Mouse (Mus musculus) right cerebral cortex, adult 18-20 months (tissue): ENCODE results near the gene Chst11.
A peak's percentile ranks its signal among the peaks of the same experiment; 100 is the strongest.

ENCODE experiments used
- DNase-seq: peaks from one replicate; pipeline ENCODE4 v3.0.0; 2022; ENCODE audit warnings: mixed read lengths

Gene Chst11

DNA sequence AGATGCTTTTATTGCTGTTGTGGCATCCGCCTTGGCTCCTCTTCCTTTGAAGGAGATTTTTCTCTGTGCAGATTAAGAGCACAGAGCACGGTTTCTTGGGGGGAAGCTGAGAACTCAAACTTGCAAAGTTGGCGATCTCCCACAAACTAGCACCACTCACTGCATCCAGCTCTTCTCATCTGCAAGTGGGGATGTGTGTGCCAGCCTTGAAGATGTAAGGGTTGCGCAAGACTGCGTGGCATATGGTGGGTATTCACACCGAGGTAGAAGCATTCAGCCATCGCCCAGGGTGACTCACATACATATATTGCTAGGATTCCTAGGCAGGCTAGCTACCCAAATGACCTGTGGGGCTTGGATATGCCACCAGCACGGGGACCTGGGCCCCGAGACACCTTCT is 52.9 kb downstream of the Chst11 start:
- DNase-seq: peak; percentile 78

DNA sequence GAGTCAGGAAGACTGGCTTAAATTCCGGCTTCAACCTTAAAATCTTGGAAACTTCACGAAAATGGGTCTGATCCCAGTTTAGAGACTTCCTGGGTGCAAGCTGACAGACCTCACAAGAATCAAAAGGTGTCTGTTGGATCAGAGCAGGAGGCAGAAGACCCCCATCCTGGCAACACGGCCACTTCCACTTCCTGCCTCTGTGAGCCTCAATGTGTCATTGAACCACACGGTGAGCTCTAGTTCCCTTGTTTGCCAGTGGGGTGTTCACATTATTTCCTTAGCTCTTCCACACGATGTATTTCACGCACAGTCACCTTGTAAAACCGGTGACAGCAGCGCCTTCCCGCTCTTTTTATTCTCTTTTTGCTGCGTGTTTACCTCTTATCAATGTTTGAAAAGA is 54.1 kb downstream of the Chst11 start:
- no peak for DNase-seq

DNA sequence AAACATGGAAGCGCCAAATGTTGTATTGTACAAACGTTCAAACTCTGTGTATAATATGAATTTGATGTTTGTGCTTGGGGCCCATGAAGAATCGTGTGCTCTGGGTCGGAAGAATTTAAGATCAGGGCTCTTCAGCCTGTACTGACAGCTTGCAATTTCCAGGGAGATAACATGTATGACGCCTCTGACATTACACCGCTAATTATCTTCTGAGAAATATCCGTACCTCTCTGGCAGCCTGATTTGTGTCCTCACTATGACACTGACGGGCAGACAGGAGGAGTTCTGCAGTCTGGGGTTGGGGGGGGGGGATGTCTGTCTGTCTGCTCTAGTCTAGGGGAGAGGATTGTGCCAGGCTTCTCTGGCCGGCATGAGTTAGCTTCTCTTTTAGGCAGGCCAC is 56.6 kb downstream of the Chst11 start:
- DNase-seq: no peak

DNA sequence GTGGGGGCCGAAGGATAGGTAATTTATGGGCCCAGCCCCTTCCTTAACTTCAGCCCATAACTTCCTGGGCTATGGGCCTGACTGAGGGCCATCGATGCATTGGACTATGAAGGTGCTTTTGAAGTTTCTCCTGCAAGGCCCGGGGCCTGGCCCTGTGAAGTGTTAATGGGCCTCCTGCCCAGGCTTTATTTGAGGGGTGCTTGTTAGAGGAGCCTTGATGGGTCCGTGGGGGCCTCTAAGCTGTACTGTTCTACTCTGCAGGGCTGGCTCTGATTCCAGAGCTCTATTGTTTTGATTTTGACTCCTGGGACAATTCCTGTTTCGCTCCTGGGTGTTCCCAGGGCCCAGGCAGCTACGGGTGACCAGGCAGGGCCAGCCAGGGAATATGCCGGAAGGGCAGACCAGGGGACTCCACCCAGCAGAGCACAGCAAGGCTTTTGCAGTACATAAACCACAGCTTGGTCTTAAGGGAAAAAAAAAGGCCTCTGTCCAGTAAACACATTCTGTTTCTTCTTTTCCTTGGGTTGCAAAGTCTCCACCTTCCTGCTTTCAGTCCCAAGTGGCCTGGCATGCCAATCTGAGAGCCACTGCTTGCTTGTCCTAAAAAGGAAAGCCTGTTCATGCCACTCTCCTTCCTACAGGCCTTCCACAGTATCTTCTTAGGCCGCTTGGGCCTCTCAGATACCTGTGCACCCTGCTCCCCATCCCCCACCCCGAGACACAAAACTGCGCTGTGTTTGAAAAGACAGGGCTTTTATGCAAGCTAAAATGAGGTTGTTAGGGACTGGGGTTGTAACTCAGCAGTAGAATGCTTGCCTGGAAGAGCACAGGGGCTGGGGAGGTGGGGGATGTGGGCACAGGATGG is 57.5 kb downstream of the Chst11 start:
- no peak for DNase-seq

DNA sequence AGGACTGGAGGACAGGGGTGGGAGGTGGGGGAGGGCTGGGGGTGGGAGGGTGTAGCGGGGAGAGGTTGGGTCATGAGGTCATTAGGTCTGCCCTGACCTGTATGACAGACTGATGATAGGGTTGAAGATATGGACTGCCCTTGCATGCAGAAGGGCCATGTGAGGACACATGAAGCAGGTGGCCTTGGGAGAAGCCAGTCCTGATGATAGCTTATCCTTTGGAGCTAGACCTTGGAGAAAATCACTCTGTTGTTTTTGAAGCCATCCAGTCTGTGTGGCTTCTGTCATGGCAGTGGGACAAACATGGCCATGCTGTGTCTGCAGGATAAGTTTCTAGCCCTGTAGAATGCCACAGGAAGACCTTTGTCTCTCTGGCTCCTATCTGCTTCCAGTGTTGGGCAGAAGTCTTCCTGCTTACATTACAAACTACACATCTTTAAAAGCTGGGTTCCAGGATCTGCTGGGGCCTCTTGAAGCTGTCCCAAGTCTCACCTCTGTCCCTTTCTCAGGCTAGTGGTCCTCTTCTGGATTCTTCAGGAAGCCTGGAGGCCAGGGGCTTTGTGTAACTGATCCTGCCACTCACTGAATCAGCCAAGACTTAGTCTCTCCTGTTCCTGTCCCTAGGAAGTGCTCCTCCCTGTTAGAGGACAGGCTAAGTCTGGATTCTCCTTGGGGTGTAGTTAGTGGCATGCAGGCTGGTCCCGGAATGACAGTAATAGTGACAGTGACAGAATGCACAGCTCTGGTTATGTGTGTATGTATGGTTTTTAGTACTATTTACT is 58.4 kb downstream of the Chst11 start:
- no peak for DNase-seq

DNA sequence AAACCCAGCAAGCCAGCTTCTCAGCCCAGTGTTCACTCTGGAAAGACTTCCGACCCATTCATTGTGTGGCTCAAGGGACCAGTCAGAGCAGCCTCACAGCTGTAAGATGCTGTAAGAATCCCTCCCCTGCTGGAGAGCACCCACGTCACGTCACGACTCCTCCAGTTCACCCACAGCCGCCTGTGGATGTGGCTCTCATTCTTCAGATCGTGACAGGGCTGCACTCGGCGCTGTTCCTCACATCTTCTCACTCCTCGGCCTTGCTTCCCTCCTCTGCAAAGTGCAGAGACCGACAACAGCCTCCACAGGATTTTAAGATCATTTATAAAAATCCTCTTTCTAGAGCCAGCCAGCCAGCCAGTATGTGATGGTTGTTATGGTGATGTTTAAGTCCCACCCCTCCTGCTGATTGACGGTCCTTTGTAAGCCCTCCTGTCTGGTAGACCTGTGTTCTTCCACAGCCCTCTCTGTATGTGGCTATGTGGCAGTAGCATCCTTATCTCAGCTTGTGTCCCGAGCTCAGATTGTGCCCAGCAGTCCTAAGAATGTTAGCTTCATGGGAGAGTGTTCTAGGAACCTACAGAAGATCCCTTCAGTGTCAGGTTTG is 64.0 kb downstream of the Chst11 start:
- peak; percentile 80 for DNase-seq

DNA sequence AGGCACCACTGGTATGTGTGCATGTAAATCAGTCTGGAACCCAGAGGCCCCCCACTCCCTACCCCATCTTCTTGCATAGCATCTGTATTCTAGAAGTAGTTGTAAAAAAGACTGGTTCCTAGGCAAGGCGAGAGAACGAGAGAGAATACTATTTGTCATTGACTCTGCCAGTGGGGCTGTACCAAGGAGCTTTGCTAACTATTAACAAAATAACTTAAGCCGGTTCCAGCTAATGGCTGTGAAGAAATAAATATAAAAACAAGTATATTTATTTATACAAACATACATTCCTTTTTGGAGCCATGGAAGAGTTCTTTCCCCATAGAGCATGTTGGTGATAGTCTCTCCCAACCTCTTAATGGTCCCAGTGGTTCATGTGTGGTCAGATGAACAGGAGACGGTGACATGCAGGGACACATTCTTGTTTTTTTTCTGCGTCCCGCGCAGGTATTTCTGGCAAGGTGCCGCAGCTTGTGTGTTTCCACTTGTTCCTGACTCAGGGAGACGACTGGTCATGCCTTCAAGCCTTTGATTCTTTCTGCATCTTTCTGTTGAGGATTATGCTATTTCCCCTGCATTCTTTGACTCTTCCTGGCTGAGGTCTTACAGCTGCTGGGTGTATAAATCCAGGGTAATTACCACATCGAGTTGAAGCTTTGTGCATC is 68.7 kb downstream of the Chst11 start:
- DNase-seq: no peak

DNA sequence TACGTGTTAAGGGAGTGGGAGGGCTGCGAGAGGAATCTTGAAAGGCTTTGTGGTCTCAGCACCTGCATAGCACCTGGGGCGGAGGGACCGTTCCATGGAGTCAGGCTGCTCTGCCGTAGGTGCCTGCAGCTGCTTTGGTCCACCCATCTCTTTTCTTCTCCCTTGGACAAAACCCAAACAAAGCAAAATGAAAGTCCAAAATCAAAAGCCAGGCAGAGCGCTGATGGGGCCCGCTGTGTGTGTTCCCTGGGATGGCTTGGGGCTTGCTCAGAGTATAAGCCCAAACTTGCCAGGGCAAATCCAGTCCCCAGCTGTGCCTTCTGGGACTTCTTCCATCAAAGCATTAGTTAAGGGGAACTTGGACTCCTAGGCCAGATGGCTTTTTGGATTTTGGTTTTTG is 71.0 kb downstream of the Chst11 start:
- DNase-seq: no peak

DNA sequence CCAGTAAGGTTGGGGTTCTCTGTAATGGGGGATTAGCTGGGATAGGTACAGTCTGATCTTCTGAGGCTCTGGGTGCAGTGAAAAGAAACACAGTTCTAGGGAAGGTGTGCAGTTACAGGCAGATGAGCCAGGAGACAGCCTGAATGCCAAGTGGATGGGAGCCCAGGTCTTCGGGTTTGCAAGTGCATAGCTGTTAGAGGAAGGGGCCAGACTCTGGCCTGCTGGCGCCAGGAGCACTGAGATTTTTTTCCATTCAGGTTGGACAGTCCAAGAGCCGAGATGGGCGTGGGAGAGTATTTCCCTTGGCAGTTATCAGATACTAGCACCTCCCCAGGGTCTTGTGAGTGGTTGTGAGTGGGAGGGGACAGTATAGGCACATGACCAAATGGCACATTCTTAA is 71.6 kb downstream of the Chst11 start:
- DNase-seq: no peak

DNA sequence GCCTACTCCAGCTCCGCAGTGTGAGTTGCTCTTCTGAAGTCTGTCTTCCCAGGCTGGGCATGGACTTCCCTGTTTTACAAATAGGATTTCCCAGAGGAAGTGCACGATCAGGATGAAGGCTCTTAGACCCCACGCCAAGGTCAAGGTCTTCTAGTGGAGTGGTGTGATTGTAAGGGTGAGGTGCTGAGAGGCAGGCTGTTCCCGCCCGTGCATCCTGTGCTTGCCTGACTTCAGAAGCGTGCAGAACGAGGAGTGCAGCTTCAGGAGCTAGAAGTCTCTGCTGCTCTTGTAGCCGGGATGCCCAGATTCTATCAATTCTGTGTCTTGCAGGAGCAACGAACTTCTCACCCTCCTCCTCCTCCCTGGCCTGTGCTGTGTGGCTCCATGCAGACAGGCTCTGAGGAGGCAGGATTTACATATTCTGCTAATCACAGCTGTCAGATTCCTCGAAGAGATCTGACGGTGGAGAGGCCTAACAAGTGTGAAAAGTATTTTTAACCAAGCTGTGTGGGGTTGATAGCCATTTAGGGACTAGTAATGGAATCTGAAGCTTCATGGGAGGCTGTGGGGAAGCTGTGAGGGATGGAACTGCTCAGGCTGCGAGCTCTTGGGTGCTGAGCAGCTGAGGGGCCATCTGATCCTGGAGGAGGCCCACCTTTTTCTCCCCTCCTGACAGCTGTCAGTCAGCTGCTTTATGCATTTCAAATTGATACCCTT is 74.9 kb downstream of the Chst11 start:
- peak; percentile 60 for DNase-seq

DNA sequence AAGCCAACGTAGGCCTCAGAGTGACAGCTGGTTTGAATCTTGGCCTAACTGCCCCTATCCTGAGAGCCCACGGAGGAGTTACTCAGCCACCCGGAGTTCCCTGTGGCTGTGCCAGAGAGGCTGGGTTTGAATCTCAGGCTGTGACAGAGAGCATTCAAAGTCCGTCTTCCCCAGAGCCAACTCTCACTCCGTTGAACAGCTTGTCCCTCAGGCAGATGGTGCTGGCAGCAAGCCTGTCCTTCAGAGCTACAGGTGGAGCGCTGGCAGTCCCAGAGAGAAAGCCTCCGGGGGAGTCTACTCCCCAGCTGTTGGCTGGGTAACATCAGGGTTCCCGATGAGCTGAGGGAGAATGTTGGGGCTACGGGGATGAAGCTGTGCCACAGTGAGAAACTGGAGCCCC is 77.0 kb downstream of the Chst11 start:
- DNase-seq: peak; percentile 83

DNA sequence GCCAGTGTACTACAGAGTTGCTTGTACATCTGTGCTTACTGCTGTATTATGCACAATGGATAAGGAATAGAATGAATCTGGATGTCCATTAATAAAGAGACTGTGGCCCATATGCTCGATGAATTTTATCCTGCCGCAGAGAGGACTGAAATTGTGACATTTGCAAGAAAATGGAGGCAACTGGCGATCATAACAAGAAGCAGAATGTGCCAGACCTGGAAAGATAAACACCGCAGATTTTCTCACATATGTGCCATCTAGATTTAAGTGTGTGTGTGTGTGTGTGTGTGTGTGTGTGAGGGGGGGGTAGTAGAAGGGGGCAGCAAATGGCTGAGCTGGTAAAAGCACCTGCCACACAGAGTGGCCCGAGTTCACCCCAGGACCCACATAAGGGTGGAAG is 79.5 kb downstream of the Chst11 start:
- DNase-seq: no peak

DNA sequence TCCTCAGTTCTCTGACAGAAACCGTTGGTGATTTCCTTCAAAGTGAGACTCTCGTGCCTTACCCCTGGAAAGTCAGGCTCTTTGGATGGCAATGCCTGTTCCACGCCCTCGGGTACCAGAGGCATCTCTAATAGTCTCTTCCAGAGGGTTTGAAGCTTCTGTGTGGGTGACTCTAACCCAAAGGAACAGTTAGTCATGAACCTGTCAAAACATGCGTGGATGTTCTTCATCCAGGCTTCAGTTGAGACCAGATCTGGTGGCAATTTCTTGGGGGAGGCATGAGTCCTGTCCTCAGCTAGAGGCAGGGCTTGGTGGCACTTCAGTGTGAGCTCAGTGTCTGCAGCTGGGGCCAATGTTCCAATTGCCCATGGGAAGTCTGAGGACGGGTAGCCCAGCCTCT is 80.9 kb downstream of the Chst11 start:
- DNase-seq: no peak

DNA sequence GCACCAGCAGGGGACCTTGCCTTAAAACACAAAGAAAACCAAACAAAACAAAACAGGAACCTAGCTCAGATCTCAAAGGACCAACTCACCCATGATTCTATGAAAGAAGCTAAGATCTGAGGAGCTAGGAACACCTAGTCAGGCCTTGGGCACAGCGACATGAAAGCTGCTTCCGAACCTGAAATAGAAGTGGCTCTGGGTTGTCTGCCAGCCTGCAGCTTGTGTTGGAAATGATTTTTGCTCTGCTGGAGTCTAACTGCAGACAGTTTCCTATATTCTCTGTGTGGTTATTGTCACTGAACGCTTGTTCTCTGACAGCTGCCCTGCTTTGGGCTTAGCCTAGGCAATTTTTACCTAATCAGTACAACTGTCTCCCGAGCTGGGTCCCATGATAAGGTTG is 82.0 kb downstream of the Chst11 start:
- no peak for DNase-seq

DNA sequence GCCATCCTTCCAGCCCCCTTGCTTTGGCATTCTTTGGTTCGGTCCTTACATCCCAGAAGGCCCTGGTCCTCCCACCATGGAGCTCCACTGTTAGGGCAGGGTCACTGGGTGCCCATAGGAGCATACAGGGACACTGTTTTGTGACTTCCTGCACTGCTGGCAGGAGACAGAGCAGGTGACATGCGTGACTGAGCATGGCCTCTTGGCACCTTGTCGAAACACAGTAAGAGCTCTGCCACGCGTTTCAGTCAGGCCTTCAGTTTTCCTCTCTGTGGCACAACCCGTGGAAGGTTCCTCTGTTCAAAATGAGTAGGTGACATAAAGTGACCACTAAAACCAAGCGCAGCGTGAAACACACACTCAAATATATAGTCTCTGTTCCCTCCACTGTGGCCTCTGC is 83.2 kb downstream of the Chst11 start:
- no peak for DNase-seq

DNA sequence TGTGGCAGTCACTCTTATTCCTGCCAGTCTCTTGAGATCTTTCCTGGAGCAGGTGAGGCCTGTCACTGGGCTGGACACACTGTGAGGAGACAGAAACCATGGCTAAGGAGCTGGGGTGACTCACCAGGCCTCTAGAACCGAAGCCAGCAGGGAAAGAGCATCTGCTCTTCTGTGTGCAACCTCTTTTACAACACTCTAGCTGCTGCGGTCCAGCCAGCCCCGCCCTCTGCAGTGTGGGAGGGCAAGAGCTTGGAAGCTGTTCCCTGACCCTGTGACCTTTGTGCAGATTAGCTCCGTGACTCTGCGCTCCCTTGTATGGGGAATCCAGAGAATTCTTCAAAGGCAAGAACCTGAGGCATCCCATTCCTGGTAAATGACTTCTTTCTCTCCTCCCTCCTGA is 84.5 kb downstream of the Chst11 start:
- DNase-seq: no peak

DNA sequence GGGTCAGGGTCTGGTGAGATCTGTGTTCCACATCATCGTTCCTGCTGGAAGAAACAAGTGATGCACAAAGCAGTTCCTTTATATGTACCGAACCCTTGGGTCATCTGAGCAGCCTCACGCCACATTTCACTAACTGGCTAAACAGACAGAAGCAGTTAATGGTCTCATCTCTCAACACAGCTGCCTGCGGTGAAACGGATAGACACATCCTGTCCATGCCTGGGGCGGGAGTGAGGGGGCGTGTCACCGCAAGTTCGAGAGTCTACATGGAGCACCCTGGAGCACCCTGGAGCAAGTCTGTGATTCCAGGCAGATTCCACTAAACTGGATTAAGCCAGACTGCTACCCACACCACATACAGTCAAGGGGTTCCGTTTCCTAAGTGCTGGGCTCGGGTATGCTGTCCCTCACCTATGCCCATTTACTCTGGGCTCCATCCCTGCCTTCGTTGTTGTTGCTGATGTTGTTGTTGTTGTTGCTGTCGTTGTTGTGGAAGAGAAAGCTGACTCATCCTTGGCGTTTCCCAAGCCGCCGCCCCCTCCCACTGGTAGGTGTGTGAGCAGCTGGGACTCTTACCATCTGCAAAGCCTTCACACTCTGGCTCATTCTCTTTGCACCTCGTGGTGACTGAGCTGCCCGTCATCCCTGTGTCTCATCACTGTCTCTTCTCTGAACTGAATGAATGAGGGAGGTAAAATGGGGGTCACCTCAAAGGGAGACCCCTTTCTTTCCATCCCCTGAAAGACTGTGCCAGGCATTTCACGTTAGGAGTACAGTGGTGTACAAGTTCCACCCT is 86.7 kb downstream of the Chst11 start:
- peak; percentile 65 for DNase-seq

DNA sequence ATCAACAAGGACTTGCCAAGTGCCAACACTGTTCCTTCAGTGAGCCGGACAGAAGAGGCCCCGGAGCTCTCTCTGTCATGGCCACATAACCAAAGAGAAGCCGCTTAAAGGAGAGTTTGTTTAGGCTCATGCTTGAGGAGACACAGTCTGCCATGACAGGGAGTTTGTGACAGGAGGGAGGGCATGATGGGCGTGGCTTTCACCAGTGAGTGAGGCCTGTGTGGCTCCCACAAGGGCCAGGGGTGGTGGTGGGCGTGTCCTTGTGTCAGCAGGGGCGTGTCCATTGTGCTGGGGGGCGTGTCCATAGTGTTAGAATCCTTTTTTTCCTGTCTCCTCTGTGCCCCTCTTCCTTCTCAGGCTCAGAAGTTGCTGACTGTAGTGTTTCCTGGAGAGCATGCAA is 87.8 kb downstream of the Chst11 start:
- no peak for DNase-seq

DNA sequence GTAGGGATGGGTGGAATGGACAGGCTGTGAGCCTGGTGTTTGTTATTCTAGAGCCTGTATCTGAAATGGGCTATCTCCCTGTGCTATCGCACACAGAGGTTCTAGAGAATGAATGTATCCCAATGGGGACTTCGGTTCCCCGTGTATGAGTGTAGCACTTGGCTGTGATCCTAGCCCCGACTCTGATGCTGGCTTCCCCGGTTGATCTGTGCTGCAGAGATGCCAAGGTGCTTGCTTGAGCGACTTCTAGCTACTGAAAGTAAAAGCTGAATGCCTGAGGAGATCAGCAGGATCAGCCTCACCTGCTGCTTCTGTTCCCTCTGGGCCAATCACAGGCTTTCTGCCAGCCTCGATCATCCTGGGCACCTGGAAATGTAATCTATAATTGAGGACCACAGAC is 91.5 kb downstream of the Chst11 start:
- no peak for DNase-seq

DNA sequence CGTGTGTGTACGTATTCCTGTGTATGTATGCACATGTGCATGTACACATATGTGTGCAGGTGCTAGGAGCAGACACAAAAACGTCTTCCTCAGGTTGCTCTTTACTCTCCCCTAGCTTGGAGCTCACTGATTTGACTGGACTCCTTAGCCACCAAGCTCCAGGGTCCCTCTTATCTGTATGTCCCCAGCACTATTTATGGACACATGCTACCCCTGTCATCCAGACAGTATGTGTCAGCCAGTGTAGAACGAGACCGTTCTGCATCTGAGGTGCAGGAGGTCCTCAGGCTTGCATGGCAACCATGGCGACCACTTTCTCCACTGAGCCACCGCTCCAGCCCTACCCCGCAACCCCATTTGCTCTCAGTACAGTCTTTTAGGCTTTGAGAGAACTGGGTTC is 93.4 kb downstream of the Chst11 start:
- no peak for DNase-seq

DNA sequence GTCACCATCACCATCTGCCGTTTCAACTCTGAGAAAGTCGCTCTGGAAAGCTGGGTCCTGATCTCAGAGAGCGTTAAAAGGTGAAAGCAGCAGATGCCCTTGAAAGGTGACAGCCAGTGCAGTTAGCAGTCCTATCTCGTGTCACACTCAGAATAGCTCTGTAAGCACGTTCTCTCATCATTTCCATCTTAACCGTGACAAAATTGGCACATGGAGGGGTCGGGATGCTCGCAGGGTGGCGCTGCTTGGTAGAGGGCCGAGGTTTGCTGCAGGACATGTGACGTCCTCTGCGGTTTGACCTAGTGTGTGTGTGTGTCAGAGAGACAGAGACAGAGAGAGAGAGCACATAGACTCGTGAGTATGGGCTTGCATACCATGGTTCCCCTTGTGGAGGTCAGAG is 94.5 kb downstream of the Chst11 start:
- DNase-seq: no peak

DNA sequence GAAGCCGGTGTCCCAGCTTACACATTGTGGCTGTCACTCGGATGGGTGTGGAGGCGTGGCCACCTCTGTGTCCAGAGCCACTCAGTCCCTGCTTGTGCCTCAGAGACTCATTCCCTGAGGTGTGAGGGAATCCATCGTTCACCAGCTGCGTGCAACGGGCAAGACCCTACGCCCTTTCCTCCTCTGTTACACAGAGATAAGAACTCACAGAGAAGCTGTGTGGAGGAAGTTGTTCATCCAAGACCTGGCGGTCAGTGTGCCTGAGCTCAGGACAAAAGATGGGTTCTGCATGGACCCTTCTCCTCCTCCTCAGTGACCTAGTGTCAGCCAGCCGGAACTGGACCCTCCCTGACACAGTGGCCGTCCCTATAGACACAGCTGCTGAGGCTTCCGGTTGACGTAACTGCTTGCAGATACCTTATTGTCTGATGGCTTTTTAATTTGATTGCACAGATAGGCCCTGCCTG is 95.0 kb downstream of the Chst11 start:
- DNase-seq: no peak
